Mouse (Mus musculus): ENCODE results near the gene Mical2.

GRCm38 (mm10) chr7:112215871-112216270, 9.8 kb upstream of the Mical2 start:
- TF ChIP-seq POLR2A (IDR thresholded peaks at IDR 0.05; ENCODE audit: low read depth, low read length) (no peak), CTCF (IDR thresholded peaks at IDR 0.05; ENCODE audit: extremely low read depth, insufficient read length, insufficient replicate concordance, low read depth, low read length) (no peak)
